ENCODE assay signal across 12 mouse cellular contexts in the genomic region with DNA sequence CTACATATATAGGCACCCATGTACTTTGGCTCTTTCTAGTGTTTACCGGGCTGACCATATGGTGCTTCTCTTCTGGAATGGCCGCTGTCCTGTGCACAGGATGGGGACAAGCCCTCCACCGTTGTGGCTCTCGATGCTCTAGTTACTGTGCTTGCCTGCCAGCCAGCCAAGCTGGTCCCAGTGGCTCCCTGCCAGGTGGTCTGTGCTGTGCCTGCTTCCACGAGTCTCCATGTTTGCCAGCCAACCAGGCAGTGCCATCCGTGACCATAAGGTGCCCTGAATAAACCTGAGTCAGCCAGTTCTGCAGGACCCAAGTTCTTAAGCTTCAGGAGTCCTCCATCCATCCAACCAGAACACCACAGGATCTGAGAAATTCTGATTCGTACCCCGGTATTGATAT. TPM values are rescaled to one million over a fixed set of nuclear protein-coding genes. Genes with fewer than 3 reads are reported as not detected.
DNase-seq lines count a peak whose midpoint lies in the region.
"Had no signal": no experiment of that assay in that cellular context is flagged by ENCODE, and none has a peak within 500 bp of the region (broad histone marks: within the 10 kb centered on the region; RNA-seq: fewer than 3 reads in every experiment).

No protein-coding gene starts in this region.

- DNase-seq in adrenal gland, postnatal 25 days: peak; percentile 33
- no peak for DNase-seq in adrenal gland, postnatal 10 days
- DNase-seq in layer of hippocampus, postnatal 14 days (ENCODE audit: low spot score in 2 of 2): peak; percentile 41 to 59
- no peak for DNase-seq in layer of hippocampus, adult 9-11 months
- DNase-seq in thymus, postnatal 4 days: peak; percentile 24
- DNase-seq in thymus, postnatal 10 days (ENCODE audit: low spot score in 2 of 2): no peak
- DNase-seq in urinary bladder, postnatal 4 days (ENCODE audit: low spot score in 2 of 2): no peak
- DNase-seq in spleen, postnatal 10 days (ENCODE audit: low spot score in 2 of 2): no peak
- DNase-seq: adrenal gland, postnatal 14 days; gastrocnemius, postnatal 25 days had no signal

RNA-seq across cellular contexts. Expression of gene Krtap5-4, which starts 31.8 kb away (rescaled TPM):
- total RNA-seq in adrenal gland, postnatal 25 days (2021): not detected in 2 replicates
- not detected for total RNA-seq in adrenal gland, postnatal 10 days (2021)
- not detected for total RNA-seq in layer of hippocampus, postnatal 14 days (2021)
- total RNA-seq: adrenal gland, postnatal 14 days; common myeloid progenitor, adult 5-6 weeks; gastrocnemius, postnatal 25 days; left cerebral cortex, postnatal 25 days had no signal

RNA-seq across cellular contexts. Expression of gene Krtap5-1, which starts 38.2 kb away (rescaled TPM):
- not detected in 2 replicates for total RNA-seq in adrenal gland, postnatal 25 days (2021)
- not detected for total RNA-seq in adrenal gland, postnatal 10 days (2021)
- total RNA-seq in layer of hippocampus, postnatal 14 days (2021): not detected
- total RNA-seq: adrenal gland, postnatal 14 days; common myeloid progenitor, adult 5-6 weeks; gastrocnemius, postnatal 25 days; left cerebral cortex, postnatal 25 days had no signal

RNA-seq across cellular contexts. Expression of gene Ifitm10, which starts 38.4 kb away (rescaled TPM):
- 3.0 and 4.1 TPM in 2 replicates for total RNA-seq in adrenal gland, postnatal 25 days (2021)
- 1 to 10 TPM; 3.5 to 3.6 TPM for total RNA-seq in adrenal gland, postnatal 10 days (2021)
- total RNA-seq in layer of hippocampus, postnatal 14 days (2021): 10 to 100 TPM; 30.0 to 31.3 TPM
- total RNA-seq: common myeloid progenitor, adult 5-6 weeks had no signal

RNA-seq across cellular contexts. Expression of gene Gm49369, which starts 47.3 kb away (rescaled TPM):
- 0.55 TPM in 1 of 2 replicates, not detected in the other for total RNA-seq in adrenal gland, postnatal 25 days (2021)
- total RNA-seq in adrenal gland, postnatal 10 days (2021): 1 to 10 TPM in 1 of 2 experiments, under 1 TPM in 1; 0.73 to 3.7 TPM
- under 1 TPM in 1 of 2 experiments, not detected in 1; 0.71 TPM for total RNA-seq in layer of hippocampus, postnatal 14 days (2021)

RNA-seq across cellular contexts. Expression of gene Ctsd, which starts 52.7 kb away (rescaled TPM):
- 1,030 and 1,043 TPM in 2 replicates for total RNA-seq in adrenal gland, postnatal 25 days (2021)
- total RNA-seq in adrenal gland, postnatal 10 days (2021): 100 to 1,000 TPM; 603 to 610 TPM
- 100 to 1,000 TPM; 304 to 345 TPM for total RNA-seq in layer of hippocampus, postnatal 14 days (2021)

Comparison
In these comparisons a context has a peak if more than half of its experiments do, and no peak if none do; other contexts are left out.
1. DNase-seq: peak in adrenal gland, postnatal 25 days (single experiment), layer of hippocampus, postnatal 14 days (2 of 2) and thymus, postnatal 4 days (single experiment); none in adrenal gland, postnatal 10 days (single experiment), layer of hippocampus, adult 9-11 months (single experiment), thymus, postnatal 10 days (0 of 2), urinary bladder, postnatal 4 days (0 of 2) and spleen, postnatal 10 days (0 of 2).